Mouse (Mus musculus) heart, embryonic 11.5 days (tissue): ENCODE data around the gene Psmc5. TPM values are rescaled to one million over a fixed set of nuclear protein-coding genes. Genes with fewer than 3 reads are reported as not detected.
A peak's percentile ranks its signal among the peaks of the same experiment; 100 is the strongest.

ENCODE experiments used
- ATAC-seq: fragments of 200-750 bp; cut with Nextera tagmentation; replicated peaks from 2 replicates; pipeline ENCODE4 v1.8.0; 2017; ENCODE audit warnings: moderate library complexity; ENCODE audit not compliant: insufficient number of reproducible peaks, low FRiP score, low TSS enrichment
- H3K27ac ChIP-seq: fragments of 300-500 bp; sonication (generic); 2 replicates; pipeline ENCODE4 v1.5.1; 2014; ENCODE audit warnings: mild to moderate bottlenecking, low read depth, low read length
- H3K27me3 ChIP-seq: fragments of 300-500 bp; sonication (generic); 2 replicates; pipeline ENCODE4 v1.6.1; 2014; ENCODE audit warnings: mild to moderate bottlenecking, low read length, mixed read lengths; ENCODE audit not compliant: control insufficient read depth, insufficient read depth
- H3K36me3 ChIP-seq: fragments of 300-500 bp; sonication (generic); 2 replicates; pipeline ENCODE4 v1.6.1; 2014; ENCODE audit warnings: mild to moderate bottlenecking, low read length, moderate library complexity, mixed read lengths; ENCODE audit not compliant: control insufficient read depth, insufficient read depth
- H3K4me1 ChIP-seq: fragments of 300-500 bp; sonication (generic); 2 replicates; pipeline ENCODE4 v1.6.1; 2014; ENCODE audit warnings: low read length; ENCODE audit not compliant: control insufficient read depth, insufficient read depth
- H3K4me2 ChIP-seq: fragments of 300-500 bp; sonication (generic); 2 replicates; pipeline ENCODE4 v1.6.1; 2014; ENCODE audit warnings: mild to moderate bottlenecking, moderate library complexity
- H3K4me3 ChIP-seq: fragments of 300-500 bp; sonication (generic); 2 replicates; pipeline ENCODE4 v1.5.1; 2014; ENCODE audit warnings: low read depth, low read length
- H3K9ac ChIP-seq: fragments of 300-500 bp; sonication (generic); 2 replicates; pipeline ENCODE4 v1.6.1; 2014; ENCODE audit warnings: mild to moderate bottlenecking, low read depth, low read length, moderate library complexity
- H3K9me3 ChIP-seq: fragments of 300-500 bp; sonication (generic); replicated peaks from 2 replicates; pipeline ENCODE4 v1.6.1; 2016; ENCODE audit warnings: low read length; ENCODE audit not compliant: control insufficient read depth
- WGBS: fragments of 180-500 bp; shearing (Covaris S2); extraction: QIAGEN DNeasy Blood & Tissue Kit; methylation state at CpG from one replicate; pipeline ENCODE4 v1.1.7; 2014; ENCODE audit not compliant: insufficient replicate concordance; 5-methylcytosine and 5-hydroxymethylcytosine counted together
- polyA plus RNA-seq: library from polyadenylated mRNA; unstranded; fragments of >200 nt; fragmentation: Nextera tagmentation; extraction: Ambion mirVana; gene quantifications from 2 replicates; pipeline ENCODE4 v1.2.1, GENCODE M21; 2014

The Psmc5 gene
- polyA plus RNA-seq, 1 experiment from 2014 or later: 280 TPM

- Histone ChIP-seq H3K9me3 (no peaks in the 10 kb centered on the region), H3K4me2 (peak overlapping the region; percentile 77), H3K4me3 (peak overlapping the region; percentile 79), H3K9ac (peak overlapping the region; percentile 72), H3K27ac (peak overlapping the region; percentile 79), H3K4me1 (peaks cover 27% of the 10 kb centered on the region), H3K36me3 (no peaks in the 10 kb centered on the region; the same call in 1 of the 2 replicates), H3K27me3 (no peaks in the 10 kb centered on the region)
- 11% methylated on average over 16 of the region's 16 CpGs for WGBS
- peak; percentile 12; the same call in 1 of the 2 replicates for ATAC-seq
These were observed 17.3 kb downstream of the Psmc5 start for GRCm38 (mm10) chr11:106273311-106273684.

GRCm38 (mm10) chr11:106273811-106274210 lies 17.9 kb downstream of the Psmc5 start:
- H3K36me3 ChIP-seq: no peaks in the 10 kb centered on the region; the same call in 1 of the 2 replicates
- H3K27ac ChIP-seq: no peak overlapping the region
- H3K4me3 ChIP-seq: no peak overlapping the region; the same call in 1 of the 2 replicates
- H3K27me3 ChIP-seq: no peaks in the 10 kb centered on the region
- WGBS: 90% methylated on average over 6 of the region's 6 CpGs
- H3K4me2 ChIP-seq: peak overlapping the region; percentile 77
- H3K9ac ChIP-seq: no peak overlapping the region
- no peak for ATAC-seq
- no peaks in the 10 kb centered on the region for H3K9me3 ChIP-seq
- peaks cover 22% of the 10 kb centered on the region for H3K4me1 ChIP-seq

DNA sequence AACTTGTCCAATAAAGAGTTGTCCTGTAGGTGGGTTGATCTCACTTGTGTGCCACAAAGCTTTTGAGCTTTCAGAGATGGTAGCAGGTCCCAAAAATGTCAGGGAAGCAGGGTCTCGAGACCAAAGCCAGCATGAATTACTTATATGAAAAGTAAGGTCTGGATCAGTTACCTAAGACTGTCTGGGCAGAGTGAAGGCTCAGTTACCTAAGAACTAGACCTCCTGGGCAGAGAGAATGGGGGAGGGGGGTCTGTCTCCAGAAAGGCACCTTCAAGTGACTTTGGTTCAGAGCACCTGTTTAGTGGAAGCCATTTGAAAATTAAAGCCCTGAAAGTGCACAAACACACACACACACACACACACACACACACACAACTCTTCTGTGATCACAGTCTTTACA lies 18.4 kb downstream of the Psmc5 start:
- Histone ChIP-seq H3K27me3 (no peaks in the 10 kb centered on the region), H3K4me1 (peaks cover 16% of the 10 kb centered on the region), H3K9ac (no peak overlapping the region), H3K36me3 (no peaks in the 10 kb centered on the region; the same call in 1 of the 2 replicates), H3K27ac (no peak overlapping the region), H3K9me3 (no peaks in the 10 kb centered on the region), H3K4me3 (no peak overlapping the region), H3K4me2 (no peak overlapping the region)
- ATAC-seq: no peak
- WGBS: 79% methylated on average over 1 of the region's 1 CpGs

GRCm38 (mm10) chr11:106274971-106275411 lies 19.0 kb downstream of the Psmc5 start:
- no peak overlapping the region for H3K9ac ChIP-seq
- H3K9me3 ChIP-seq: no peaks in the 10 kb centered on the region
- 80% methylated on average over 7 of the region's 7 CpGs for WGBS
- no peak overlapping the region for H3K4me2 ChIP-seq
- H3K4me3 ChIP-seq: no peak overlapping the region
- peaks cover 16% of the 10 kb centered on the region for H3K4me1 ChIP-seq
- no peaks in the 10 kb centered on the region; the same call in 1 of the 2 replicates for H3K36me3 ChIP-seq
- ATAC-seq: no peak
- no peak overlapping the region for H3K27ac ChIP-seq
- H3K27me3 ChIP-seq: no peaks in the 10 kb centered on the region

DNA sequence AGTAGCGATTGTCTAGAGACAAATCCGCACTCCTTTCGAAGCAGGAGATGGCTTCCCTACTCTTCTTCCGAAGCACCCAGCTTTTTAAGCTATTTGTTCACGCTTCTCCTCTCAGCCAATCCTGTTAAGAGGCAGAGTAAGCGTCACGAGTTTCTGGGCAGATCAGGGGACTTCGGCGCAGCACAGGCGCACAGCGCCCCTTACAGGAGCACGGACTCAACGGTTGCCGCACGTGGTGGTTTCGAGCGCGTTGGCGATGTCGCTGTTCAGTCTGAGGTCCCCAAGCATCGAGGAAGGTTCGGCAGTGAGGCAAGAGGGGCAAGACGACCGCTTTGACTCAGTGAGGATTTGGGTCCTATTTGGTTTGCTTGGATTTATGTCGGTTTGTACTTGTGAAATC lies 20.5 kb downstream of the Psmc5 start, which contains the start of gene Tcam1:
Gene Tcam1 (plus strand): TSS at position 219 of the 400 bp plus-strand sequence.
- H3K9ac ChIP-seq: no peak within 1 kb of the TSS
- no peaks in the 10 kb centered on the region for H3K36me3 ChIP-seq
- H3K4me2 ChIP-seq: peak within 1 kb of the TSS; percentile 17
- no peaks in the 10 kb centered on the region for H3K9me3 ChIP-seq
- ATAC-seq: 0 out of 2 replicates have a peak, but pooled peaks have one; percentile 31
- no peak within 1 kb of the TSS for H3K27ac ChIP-seq
- H3K4me3 ChIP-seq: no peak within 1 kb of the TSS
- H3K27me3 ChIP-seq: no peaks in the 10 kb centered on the region
- WGBS: 6% methylated on average over 25 of the region's 25 CpGs
- H3K4me1 ChIP-seq: peaks cover 10% of the 10 kb centered on the region

DNA sequence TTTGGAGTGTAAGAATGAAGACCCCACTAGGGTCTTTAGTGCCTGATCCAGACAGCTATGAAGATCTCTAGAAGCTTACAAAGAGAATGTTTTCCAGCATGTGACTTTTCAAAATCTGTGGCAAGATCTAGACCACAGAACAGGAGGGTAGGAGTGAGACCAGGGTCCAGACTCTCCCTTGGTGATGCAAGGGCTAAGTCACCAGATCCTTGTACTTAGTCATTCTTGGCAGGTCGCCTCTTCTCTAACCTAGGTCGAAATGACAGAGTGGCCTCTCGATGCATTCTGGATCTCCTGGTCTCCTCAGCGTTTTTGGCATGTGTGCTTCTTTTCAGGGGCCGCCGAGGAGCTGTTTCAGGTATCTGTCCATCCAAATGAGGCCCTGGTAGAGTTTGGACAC lies 26.5 kb downstream of the Psmc5 start:
- Histone ChIP-seq H3K27ac (no peak overlapping the region), H3K4me2 (no peak overlapping the region), H3K9me3 (no peaks in the 10 kb centered on the region), H3K4me1 (no peaks in the 10 kb centered on the region), H3K4me3 (no peak overlapping the region), H3K27me3 (no peaks in the 10 kb centered on the region), H3K9ac (no peak overlapping the region), H3K36me3 (no peaks in the 10 kb centered on the region)
- ATAC-seq: no peak
- 81% methylated on average over 6 of the region's 6 CpGs for WGBS

DNA sequence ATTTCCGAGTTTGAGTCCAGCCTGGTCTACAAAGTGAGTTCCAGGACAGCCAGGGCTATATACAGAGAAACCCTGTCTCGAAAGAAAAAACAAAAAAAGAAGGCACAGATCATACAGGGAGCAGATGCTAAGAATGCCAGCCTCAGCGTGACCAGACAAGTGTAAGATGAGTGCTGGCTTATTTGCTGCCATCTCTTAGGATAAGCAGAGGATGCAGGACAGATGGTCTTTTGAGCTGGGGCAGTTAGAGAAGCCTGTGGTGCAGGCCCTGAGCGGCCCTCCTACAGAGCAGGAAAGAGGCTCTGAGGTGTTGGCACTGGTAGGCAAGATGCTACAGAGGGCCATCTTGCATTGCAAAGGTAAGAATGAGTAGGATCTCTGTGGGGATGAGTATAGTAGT lies 27.4 kb downstream of the Psmc5 start:
- Histone ChIP-seq H3K27ac (no peak overlapping the region), H3K4me1 (no peaks in the 10 kb centered on the region), H3K27me3 (no peaks in the 10 kb centered on the region), H3K9me3 (no peaks in the 10 kb centered on the region), H3K4me3 (no peak overlapping the region), H3K36me3 (no peaks in the 10 kb centered on the region), H3K4me2 (no peak overlapping the region), H3K9ac (no peak overlapping the region)
- 74% methylated on average over 4 of the region's 4 CpGs for WGBS
- no peak for ATAC-seq

DNA sequence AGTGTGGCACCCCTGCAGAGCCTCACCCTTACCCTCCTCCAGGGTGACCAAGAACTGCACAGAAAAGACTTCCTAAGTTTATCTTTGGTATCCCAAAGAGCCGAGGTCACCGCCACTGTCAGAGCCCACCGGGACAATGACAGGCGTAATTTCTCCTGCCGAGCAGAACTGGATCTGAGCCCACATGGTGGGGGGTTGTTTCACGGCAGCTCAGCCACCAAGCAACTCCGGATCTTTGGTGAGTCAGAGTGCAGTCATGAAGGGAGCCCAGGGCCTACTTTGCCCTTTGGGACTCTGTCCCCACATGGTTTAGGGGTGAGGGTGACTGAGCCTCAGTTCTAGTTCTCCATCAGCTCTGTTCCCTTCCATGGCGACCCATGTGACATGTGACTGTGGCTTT lies 28.2 kb downstream of the Psmc5 start:
- Histone ChIP-seq H3K9me3 (no peaks in the 10 kb centered on the region), H3K27ac (no peak overlapping the region), H3K27me3 (no peaks in the 10 kb centered on the region), H3K9ac (no peak overlapping the region), H3K4me3 (no peak overlapping the region), H3K4me1 (no peaks in the 10 kb centered on the region), H3K36me3 (no peaks in the 10 kb centered on the region), H3K4me2 (no peak overlapping the region)
- WGBS: 65% methylated on average over 8 of the region's 8 CpGs
- ATAC-seq: no peak

DNA sequence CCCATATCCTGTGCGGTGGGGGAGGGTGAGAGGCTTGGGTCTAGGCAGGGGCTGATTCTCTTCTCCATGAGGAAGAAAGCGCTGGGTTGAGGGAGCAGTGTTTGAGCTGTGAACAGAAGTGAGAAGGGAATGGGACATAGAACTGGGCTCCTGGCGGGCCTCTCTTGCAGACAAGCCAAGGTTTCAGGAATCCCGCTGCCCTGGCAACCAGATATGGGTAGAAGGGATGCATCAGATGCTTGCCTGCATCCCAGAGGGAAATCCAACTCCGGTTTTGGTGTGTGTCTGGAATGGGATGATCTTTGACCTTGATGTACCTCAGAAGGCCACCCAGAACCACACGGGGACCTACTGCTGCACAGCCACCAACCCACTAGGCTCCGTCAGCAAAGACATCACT lies 30.3 kb downstream of the Psmc5 start:
- 75% methylated on average over 7 of the region's 7 CpGs for WGBS
- Histone ChIP-seq H3K9ac (no peak overlapping the region), H3K4me2 (no peak overlapping the region), H3K27ac (no peak overlapping the region), H3K27me3 (no peaks in the 10 kb centered on the region), H3K36me3 (no peaks in the 10 kb centered on the region), H3K4me1 (peaks cover 3% of the 10 kb centered on the region; the same call in 1 of the 2 replicates), H3K4me3 (no peak overlapping the region), H3K9me3 (no peaks in the 10 kb centered on the region)
- ATAC-seq: no peak
